Comparison of ENCODE assay signal across 12 mouse cellular contexts in the genomic region with DNA sequence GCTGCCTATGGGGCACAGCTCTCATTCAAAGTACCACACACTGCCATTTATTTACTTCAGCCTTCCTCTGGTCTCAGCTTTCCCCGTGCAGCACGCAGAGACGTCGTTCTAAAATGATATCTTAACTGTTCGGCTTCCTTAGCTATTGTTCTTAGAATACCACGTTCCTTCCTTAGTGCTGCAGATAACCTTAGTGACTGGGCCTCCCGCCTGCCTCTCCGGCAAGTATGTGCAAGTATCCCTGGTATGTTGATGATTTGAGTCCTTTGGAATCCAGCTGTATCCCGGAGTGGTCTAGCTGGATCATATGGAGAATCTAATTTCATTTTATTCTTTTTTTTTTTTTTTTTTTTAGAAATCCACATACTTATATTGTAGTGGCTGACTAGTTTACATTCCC. TPM values are rescaled to one million over a fixed set of nuclear protein-coding genes. Genes with fewer than 3 reads are reported as not detected.
DNase-seq lines count a peak whose midpoint lies in the region; ATAC-seq lines count a peak whose summit lies in the region.
"Had no signal": no experiment of that assay in that cellular context is flagged by ENCODE, and none has a peak within 500 bp of the region (broad histone marks: within the 10 kb centered on the region; RNA-seq: fewer than 3 reads in every experiment).

No protein-coding gene starts in this region.

- no peak for ATAC-seq in kidney, embryonic 16.5 days (ENCODE audit: low FRiP score, low TSS enrichment)
- ATAC-seq in midbrain, embryonic 15.5 days (replicated peaks), result no peak

- no peaks in the 10 kb centered on the region for H3K4me1 ChIP-seq in kidney, embryonic 16.5 days (ENCODE audit: insufficient read depth, low read length)
- no peaks in the 10 kb centered on the region for H3K4me1 ChIP-seq in midbrain, embryonic 15.5 days
- H3K4me1 ChIP-seq: hindbrain, embryonic 15.5 days; limb, embryonic 15.5 days; neural tube, embryonic 12.5 days had no signal

- H3K9me3 ChIP-seq in kidney, embryonic 16.5 days (ENCODE audit: low read length), result no peaks in the 10 kb centered on the region
- H3K9me3 ChIP-seq in midbrain, embryonic 15.5 days, result no peaks in the 10 kb centered on the region
- H3K9me3 ChIP-seq: hindbrain, embryonic 15.5 days; limb, embryonic 15.5 days; neural tube, embryonic 12.5 days had no signal

- DNase-seq in kidney, adult 18-20 months, result no peak
- DNase-seq in R1 (ENCODE audit: low read depth, low spot score), result peak; percentile 32
- DNase-seq in heart, postnatal 10 days, result peak; percentile 18 to 19
- DNase-seq in lung, postnatal 36 days, result peak; percentile 46
- no peak for DNase-seq in cerebellum, postnatal 10 days
- DNase-seq: cerebellum, postnatal 36 days had no signal

- 0 out of 2 replicates have a peak overlapping the region, but pooled peaks have one; percentile 18 for H3K27ac ChIP-seq in kidney, embryonic 16.5 days (ENCODE audit: low read length)
- no peak overlapping the region for H3K27ac ChIP-seq in midbrain, embryonic 15.5 days
- H3K27ac ChIP-seq: hindbrain, embryonic 15.5 days; limb, embryonic 15.5 days; neural tube, embryonic 12.5 days had no signal

- H3K36me3 ChIP-seq in kidney, embryonic 16.5 days (ENCODE audit: insufficient read depth, low read length), result no peaks in the 10 kb centered on the region
- no peaks in the 10 kb centered on the region for H3K36me3 ChIP-seq in midbrain, embryonic 15.5 days (replicated peaks)
- H3K36me3 ChIP-seq: hindbrain, embryonic 15.5 days; limb, embryonic 15.5 days; neural tube, embryonic 12.5 days had no signal

- no peak overlapping the region for H3K9ac ChIP-seq in kidney, embryonic 16.5 days (replicated peaks; ENCODE audit: low read length)
- H3K9ac ChIP-seq in midbrain, embryonic 15.5 days, result no peak overlapping the region
- H3K9ac ChIP-seq: hindbrain, embryonic 15.5 days; limb, embryonic 15.5 days; neural tube, embryonic 12.5 days had no signal

- no peak overlapping the region for H3K4me3 ChIP-seq in kidney, embryonic 16.5 days (ENCODE audit: low read length)
- H3K4me3 ChIP-seq in midbrain, embryonic 15.5 days, result no peak overlapping the region
- H3K4me3 ChIP-seq: hindbrain, embryonic 15.5 days; limb, embryonic 15.5 days; neural tube, embryonic 12.5 days had no signal

- no peak overlapping the region for H3K4me2 ChIP-seq in kidney, embryonic 16.5 days (replicated peaks; ENCODE audit: low read depth, low read length)
- no peak overlapping the region for H3K4me2 ChIP-seq in midbrain, embryonic 15.5 days
- H3K4me2 ChIP-seq: hindbrain, embryonic 15.5 days; limb, embryonic 15.5 days; midbrain, embryonic 11.5 days; neural tube, embryonic 12.5 days had no signal

- intact Hi-C loops in heart, postnatal 10 days (cut with DNase I), result no loop called here

- H3K27me3 ChIP-seq in kidney, embryonic 16.5 days (ENCODE audit: insufficient read depth, low read length), result no peaks in the 10 kb centered on the region
- no peaks in the 10 kb centered on the region for H3K27me3 ChIP-seq in midbrain, embryonic 15.5 days (replicated peaks)
- H3K27me3 ChIP-seq: hindbrain, embryonic 15.5 days; limb, embryonic 15.5 days; neural tube, embryonic 12.5 days had no signal

- 49% methylated on average over 9 of the region's 9 CpGs for WGBS in kidney, embryonic 16.5 days
- WGBS in midbrain, embryonic 15.5 days, result 78% methylated on average over 9 of the region's 9 CpGs

RNA-seq across cellular contexts. Expression of gene Stag2, which starts 9.2 kb away (rescaled TPM):
- 41.7 and 47.3 TPM in 2 replicates for polyA plus RNA-seq in kidney, embryonic 16.5 days (2015; fragmentation: Nextera tagmentation; extraction: Ambion mirVana)
- 10 to 100 TPM; 64.2 to 73.6 TPM for total RNA-seq in heart, postnatal 10 days (2021)
- 18.2 and 18.7 TPM in 2 replicates for polyA plus RNA-seq in midbrain, embryonic 15.5 days (2015; fragmentation: Nextera tagmentation; extraction: Ambion mirVana)

Comparison
In these comparisons a context has a peak if more than half of its experiments do, and no peak if none do; other contexts are left out.
1. DNase-seq: peak in R1 (single experiment), heart, postnatal 10 days (2 of 2) and lung, postnatal 36 days (single experiment); none in kidney, adult 18-20 months (single experiment) and cerebellum, postnatal 10 days (0 of 2).